Mouse (Mus musculus): ENCODE measurements around the gene Ptk7. TPM values are rescaled to one million over a fixed set of nuclear protein-coding genes. Genes with fewer than 3 reads are reported as not detected.

Ptk7 gene
- polyA plus RNA-seq, 1 experiment from 2014 or later, result 138 TPM

GRCm38 (mm10) chr17:46602212-46602611 lies 27.1 kb downstream of the Ptk7 start:
- Histone ChIP-seq H3K4me3 (replicated peaks) (no peak overlapping the region), H3K9ac (no peak overlapping the region), H3K9me3 (replicated peaks) (no peaks in the 10 kb centered on the region), H3K4me1 (peaks cover 36% of the 10 kb centered on the region), H3K27me3 (no peaks in the 10 kb centered on the region), H3K36me3 (peaks cover 17% of the 10 kb centered on the region), H3K4me2 (no peak overlapping the region), H3K27ac (0 out of 2 replicates have a peak overlapping the region, but pooled peaks have one; percentile 22)
- ATAC-seq (replicated peaks; ENCODE audit: low FRiP score), result no peak
- 67% methylated on average over 9 of the region's 9 CpGs for WGBS

- Histone ChIP-seq H3K9ac (no peak overlapping the region), H3K4me2 (no peak overlapping the region), H3K27me3 (no peaks in the 10 kb centered on the region), H3K27ac (no peak overlapping the region), H3K4me1 (peaks cover 26% of the 10 kb centered on the region), H3K4me3 (replicated peaks) (no peak overlapping the region), H3K9me3 (replicated peaks) (no peaks in the 10 kb centered on the region), H3K36me3 (peaks cover 28% of the 10 kb centered on the region)
- no peak for ATAC-seq (replicated peaks; ENCODE audit: low FRiP score)
- WGBS, result 88% methylated on average over 2 of the region's 2 CpGs
Observed at GRCm38 (mm10) chr17:46600569-46600968, 28.7 kb downstream of the Ptk7 start.

- WGBS, result 81% methylated on average over 4 of the region's 4 CpGs
- Histone ChIP-seq H3K4me2 (no peak overlapping the region), H3K9me3 (replicated peaks) (no peaks in the 10 kb centered on the region), H3K27ac (no peak overlapping the region), H3K4me3 (replicated peaks) (no peak overlapping the region), H3K27me3 (no peaks in the 10 kb centered on the region), H3K9ac (no peak overlapping the region), H3K4me1 (peaks cover 25% of the 10 kb centered on the region), H3K36me3 (peaks cover 28% of the 10 kb centered on the region)
- no peak for ATAC-seq (replicated peaks; ENCODE audit: low FRiP score)
Observed at GRCm38 (mm10) chr17:46598963-46599362, 30.3 kb downstream of the Ptk7 start.

GRCm38 (mm10) chr17:46597956-46598355 lies 31.3 kb downstream of the Ptk7 start:
- 91% methylated on average over 11 of the region's 11 CpGs for WGBS
- H3K27ac ChIP-seq, result no peak overlapping the region
- ATAC-seq (replicated peaks; ENCODE audit: low FRiP score), result no peak

GRCm38 (mm10) chr17:46595336-46595735 lies 34.0 kb downstream of the Ptk7 start:
- peak overlapping the region; percentile 67 for H3K27ac ChIP-seq
- no peaks in the 10 kb centered on the region for H3K27me3 ChIP-seq
- no peak overlapping the region for H3K4me3 ChIP-seq (replicated peaks)
- WGBS, result 66% methylated on average over 6 of the region's 6 CpGs
- H3K9ac ChIP-seq, result no peak overlapping the region
- peaks cover 41% of the 10 kb centered on the region for H3K36me3 ChIP-seq
- H3K4me1 ChIP-seq, result peaks cover 27% of the 10 kb centered on the region
- no peak overlapping the region for H3K4me2 ChIP-seq
- H3K9me3 ChIP-seq (replicated peaks), result no peaks in the 10 kb centered on the region
- 0 out of 2 replicates have a peak, but pooled peaks have one; percentile 33 for ATAC-seq (replicated peaks; ENCODE audit: low FRiP score)

More at GRCm38 (mm10) chr17:46597956-46598355, 31.3 kb downstream of the Ptk7 start:
- H3K9me3 ChIP-seq (replicated peaks), result no peaks in the 10 kb centered on the region
- no peak overlapping the region for H3K9ac ChIP-seq
- peaks cover 31% of the 10 kb centered on the region for H3K4me1 ChIP-seq
- no peaks in the 10 kb centered on the region for H3K27me3 ChIP-seq
- no peak overlapping the region for H3K4me2 ChIP-seq
- H3K36me3 ChIP-seq, result peaks cover 28% of the 10 kb centered on the region
- no peak overlapping the region for H3K4me3 ChIP-seq (replicated peaks)

GRCm38 (mm10) chr17:46594606-46595005 lies 34.7 kb downstream of the Ptk7 start:
- H3K9me3 ChIP-seq (replicated peaks), result no peaks in the 10 kb centered on the region
- H3K36me3 ChIP-seq, result peaks cover 49% of the 10 kb centered on the region
- 21% methylated on average over 9 of the region's 9 CpGs for WGBS
- no peak overlapping the region for H3K9ac ChIP-seq
- H3K4me3 ChIP-seq (replicated peaks), result no peak overlapping the region
- peak overlapping the region; percentile 67 for H3K27ac ChIP-seq
- H3K27me3 ChIP-seq, result no peaks in the 10 kb centered on the region
- peaks cover 27% of the 10 kb centered on the region for H3K4me1 ChIP-seq
- peak; percentile 36 for ATAC-seq (replicated peaks; ENCODE audit: low FRiP score)
- H3K4me2 ChIP-seq, result no peak overlapping the region

GRCm38 (mm10) chr17:46593124-46593523 lies 36.2 kb downstream of the Ptk7 start:
- H3K4me3 ChIP-seq (replicated peaks), result no peak overlapping the region
- H3K4me1 ChIP-seq, result peaks cover 27% of the 10 kb centered on the region
- H3K9me3 ChIP-seq (replicated peaks), result no peaks in the 10 kb centered on the region
- ATAC-seq (replicated peaks; ENCODE audit: low FRiP score), result no peak
- 92% methylated on average over 4 of the region's 4 CpGs for WGBS
- H3K27ac ChIP-seq, result no peak overlapping the region
- no peaks in the 10 kb centered on the region for H3K27me3 ChIP-seq
- H3K36me3 ChIP-seq, result peaks cover 54% of the 10 kb centered on the region
- no peak overlapping the region for H3K4me2 ChIP-seq
- no peak overlapping the region for H3K9ac ChIP-seq

GRCm38 (mm10) chr17:46591406-46591805 lies 37.9 kb downstream of the Ptk7 start:
- Histone ChIP-seq H3K9ac (no peak overlapping the region), H3K4me3 (replicated peaks) (no peak overlapping the region), H3K27me3 (no peaks in the 10 kb centered on the region), H3K9me3 (replicated peaks) (no peaks in the 10 kb centered on the region), H3K4me1 (peaks cover 27% of the 10 kb centered on the region), H3K36me3 (peaks cover 55% of the 10 kb centered on the region), H3K27ac (no peak overlapping the region), H3K4me2 (no peak overlapping the region)
- no peak for ATAC-seq (replicated peaks; ENCODE audit: low FRiP score)
- WGBS, result 82% methylated on average over 19 of the region's 19 CpGs

- WGBS, result 86% methylated on average over 7 of the region's 7 CpGs
- no peaks in the 10 kb centered on the region for H3K9me3 ChIP-seq (replicated peaks)
Observed at GRCm38 (mm10) chr17:46590439-46590838, 38.9 kb downstream of the Ptk7 start.

GRCm38 (mm10) chr17:46589635-46590314 lies 39.5 kb downstream of the Ptk7 start:
- H3K9me3 ChIP-seq (replicated peaks), result no peaks in the 10 kb centered on the region
- no peak for ATAC-seq (replicated peaks; ENCODE audit: low FRiP score)
- H3K9ac ChIP-seq, result no peak overlapping the region
- peaks cover 67% of the 10 kb centered on the region for H3K36me3 ChIP-seq
- 90% methylated on average over 16 of the region's 16 CpGs for WGBS
- peaks cover 19% of the 10 kb centered on the region for H3K4me1 ChIP-seq
- no peak overlapping the region for H3K4me2 ChIP-seq
- H3K27me3 ChIP-seq, result no peaks in the 10 kb centered on the region
- H3K4me3 ChIP-seq (replicated peaks), result no peak overlapping the region
- H3K27ac ChIP-seq, result no peak overlapping the region

More at GRCm38 (mm10) chr17:46590439-46590838, 38.9 kb downstream of the Ptk7 start:
- H3K27me3 ChIP-seq, result no peaks in the 10 kb centered on the region
- no peak overlapping the region for H3K9ac ChIP-seq
- no peak overlapping the region for H3K4me3 ChIP-seq (replicated peaks)
- peaks cover 25% of the 10 kb centered on the region for H3K4me1 ChIP-seq
- H3K27ac ChIP-seq, result no peak overlapping the region
- H3K36me3 ChIP-seq, result peaks cover 60% of the 10 kb centered on the region
- ATAC-seq (replicated peaks; ENCODE audit: low FRiP score), result no peak
- no peak overlapping the region for H3K4me2 ChIP-seq

- H3K4me1 ChIP-seq, result peaks cover 14% of the 10 kb centered on the region; the same call in 1 of the 2 replicates
- 92% methylated on average over 6 of the region's 6 CpGs for WGBS
- no peak overlapping the region for H3K4me3 ChIP-seq (replicated peaks)
- ATAC-seq (replicated peaks; ENCODE audit: low FRiP score), result no peak
- no peaks in the 10 kb centered on the region for H3K27me3 ChIP-seq
- peaks cover 75% of the 10 kb centered on the region for H3K36me3 ChIP-seq
- H3K9ac ChIP-seq, result no peak overlapping the region
- H3K27ac ChIP-seq, result no peak overlapping the region
- H3K4me2 ChIP-seq, result no peak overlapping the region
- H3K9me3 ChIP-seq (replicated peaks), result no peaks in the 10 kb centered on the region
Observed at GRCm38 (mm10) chr17:46588913-46589312, 40.4 kb downstream of the Ptk7 start.

- no peak for ATAC-seq (replicated peaks; ENCODE audit: low FRiP score)
- H3K4me2 ChIP-seq, result no peak overlapping the region
- H3K4me1 ChIP-seq, result peaks cover 9% of the 10 kb centered on the region; the same call in 1 of the 2 replicates
- no peak overlapping the region for H3K4me3 ChIP-seq (replicated peaks)
- H3K9ac ChIP-seq, result no peak overlapping the region
- no peaks in the 10 kb centered on the region for H3K9me3 ChIP-seq (replicated peaks)
- H3K27ac ChIP-seq, result no peak overlapping the region
- WGBS, result 82% methylated on average over 9 of the region's 9 CpGs
- H3K27me3 ChIP-seq, result no peaks in the 10 kb centered on the region
- peaks cover 77% of the 10 kb centered on the region for H3K36me3 ChIP-seq
Observed at GRCm38 (mm10) chr17:46588173-46588572, 41.1 kb downstream of the Ptk7 start.

- Histone ChIP-seq H3K9ac (no peak overlapping the region), H3K27ac (no peak overlapping the region), H3K9me3 (replicated peaks) (no peaks in the 10 kb centered on the region), H3K4me3 (replicated peaks) (no peak overlapping the region), H3K4me1 (no peaks in the 10 kb centered on the region), H3K27me3 (no peaks in the 10 kb centered on the region), H3K36me3 (peaks cover 91% of the 10 kb centered on the region), H3K4me2 (no peak overlapping the region)
- no peak for ATAC-seq (replicated peaks; ENCODE audit: low FRiP score)
- WGBS, result 92% methylated on average over 8 of the region's 8 CpGs
Observed at GRCm38 (mm10) chr17:46586327-46586726, 43.0 kb downstream of the Ptk7 start.
